Mouse (Mus musculus) ES-E14 (cell line): ENCODE results near the gene 4933414I15Rik.

Source experiments
- CHD2 ChIP-seq: IDR thresholded peaks from 2 replicates; pipeline ENCODE4 v1.6.1; 2014; ENCODE audit warnings: mild to moderate bottlenecking, low read depth, low read length, inconsistent platforms
- HCFC1 ChIP-seq: IDR thresholded peaks from 2 replicates; pipeline ENCODE4 v1.6.1; 2012; ENCODE audit warnings: low read length, inconsistent platforms, borderline replicate concordance; ENCODE audit not compliant: insufficient read depth

DNA sequence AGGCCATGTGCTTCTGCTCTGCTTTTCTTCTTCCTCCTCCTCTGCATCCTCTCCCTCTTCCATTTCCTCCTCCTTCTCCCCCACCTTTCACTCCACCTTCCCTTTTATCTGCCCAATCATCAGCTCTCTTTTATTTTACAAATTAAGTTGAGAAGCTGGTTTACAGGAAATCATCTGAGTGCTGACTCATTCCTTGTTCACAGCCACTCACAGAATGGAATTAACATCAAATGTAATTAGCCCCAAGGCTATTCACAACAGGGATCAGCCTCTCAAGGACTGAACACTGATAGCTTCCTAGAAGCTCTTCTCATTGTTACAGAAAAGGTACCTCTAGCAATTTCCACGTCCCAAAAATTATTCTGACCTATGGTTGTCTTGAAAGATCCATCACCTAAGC is 46.2 kb downstream of the 4933414I15Rik start:
- no peak for TF ChIP-seq HCFC1
- no peak for TF ChIP-seq CHD2
